Comparison of ENCODE assay signal across 8 mouse cellular contexts in genomic region chr7:126884286-126885164, GRCm38 (mm10). TPM values are rescaled to one million over a fixed set of nuclear protein-coding genes. Genes with fewer than 3 reads are reported as not detected.
DNase-seq lines count a peak whose midpoint lies in the region; ATAC-seq and TF ChIP-seq lines count a peak whose summit lies in the region.

Gene Taok2 (minus strand): TSS chr7:126884703.

- H3K79me2 ChIP-seq in CH12.LX (replicated peaks; ENCODE audit: control insufficient read depth, extremely low read depth, insufficient read depth, poor library complexity, severe bottlenecking): peaks cover 32% of the 10 kb centered on the region

- H3K27ac ChIP-seq in CH12.LX (ENCODE audit: insufficient read depth, low read depth): peak within 1 kb of the TSS; percentile 81
- H3K27ac ChIP-seq in forebrain, embryonic 12.5 days: peak within 1 kb of the TSS; percentile 95
- H3K27ac ChIP-seq in heart, postnatal 0 days (ENCODE audit: low read depth): peak within 1 kb of the TSS; percentile 96
- peak within 1 kb of the TSS; percentile 83 for H3K27ac ChIP-seq in liver, embryonic 16.5 days (ENCODE audit: low read length)
- peak within 1 kb of the TSS; percentile 95 for H3K27ac ChIP-seq in neural tube, embryonic 13.5 days (replicated peaks)
- H3K27ac ChIP-seq in testis, adult 2 months (ENCODE audit: control insufficient read depth, insufficient read depth, low read depth, low read length): peak within 1 kb of the TSS; percentile 92

- peak within 1 kb of the TSS; percentile 99 for H3K9ac ChIP-seq in CH12.LX (ENCODE audit: insufficient read depth, low read depth)
- H3K9ac ChIP-seq in forebrain, embryonic 12.5 days: peak within 1 kb of the TSS; percentile 94
- H3K9ac ChIP-seq in heart, postnatal 0 days (replicated peaks; ENCODE audit: low read depth, low read length): peak within 1 kb of the TSS; percentile 90
- peak within 1 kb of the TSS; percentile 85 for H3K9ac ChIP-seq in liver, embryonic 16.5 days (ENCODE audit: low read depth, low read length)
- H3K9ac ChIP-seq in neural tube, embryonic 13.5 days: peak within 1 kb of the TSS; percentile 94

- peaks cover 8 to 58% of the 10 kb centered on the region in 2 experiments; a peak in 3 of 4 replicates for H3K4me1 ChIP-seq in CH12.LX (ENCODE audit: control insufficient read depth in 1 of 2, insufficient read depth in 2 of 2)
- H3K4me1 ChIP-seq in forebrain, embryonic 12.5 days: peaks cover 37% of the 10 kb centered on the region
- H3K4me1 ChIP-seq in heart, postnatal 0 days (ENCODE audit: control insufficient read depth, insufficient read depth): peaks cover 24% of the 10 kb centered on the region; the same call in 1 of the 2 replicates
- peaks cover 38% of the 10 kb centered on the region for H3K4me1 ChIP-seq in liver, embryonic 16.5 days (ENCODE audit: control insufficient read depth, low read depth, low read length)
- peaks cover 40% of the 10 kb centered on the region for H3K4me1 ChIP-seq in neural tube, embryonic 13.5 days (replicated peaks)
- peaks cover 5% of the 10 kb centered on the region; the same call in 1 of the 2 replicates for H3K4me1 ChIP-seq in testis, adult 2 months (ENCODE audit: control insufficient read depth, insufficient read depth, low read length)

- peak; percentile 99 for DNase-seq in CH12.LX (ENCODE audit: extremely low read depth)
- DNase-seq in c-Kit-positive CD71-positive TER-119-negative erythroid progenitor cells, embryonic 14.5 days (ENCODE audit: low read depth): peak; percentile 88
- DNase-seq in heart, postnatal 0 days (ENCODE audit: low spot score): peak; percentile 97
- peak; percentile 98 to 99 for DNase-seq in kidney, postnatal 4 days

- TF ChIP-seq EP300 in CH12.LX (IDR thresholded peaks at IDR 0.05; ENCODE audit: low read length): no peak
- no peak for TF ChIP-seq EP300 in heart, postnatal 0 days (IDR thresholded peaks at IDR 0.05; ENCODE audit: low read depth)

- WGBS in forebrain, embryonic 12.5 days: under 1% methylated on average over 56 of the region's 56 CpGs
- WGBS in heart, postnatal 0 days: under 1% methylated on average over 56 of the region's 56 CpGs
- under 1% methylated on average over 56 of the region's 56 CpGs for WGBS in liver, embryonic 16.5 days (ENCODE audit: insufficient replicate concordance)
- WGBS in neural tube, embryonic 13.5 days: under 1% methylated on average over 55 of the region's 56 CpGs

- TF ChIP-seq POLR2A in CH12.LX (IDR thresholded peaks at IDR 0.05; ENCODE audit: low read depth, low read length): peak; percentile 82
- peak; percentile 33 for TF ChIP-seq POLR2A in testis, adult 2 months (IDR thresholded peaks at IDR 0.05; ENCODE audit: control insufficient read depth, low read depth, low read length)

- dilution Hi-C loops in CH12.LX (cut with MboI; ENCODE audit: extremely low pct_ligation_motif_present, extremely low pct_unique_long_range_greater_than_20kb, low sequenced_read_pairs): no loop called here

- ATAC-seq in forebrain, embryonic 12.5 days (ENCODE audit: low FRiP score): peak; percentile 98
- ATAC-seq in heart, postnatal 0 days (ENCODE audit: insufficient read depth, low read depth): peak; percentile 95
- ATAC-seq in liver, embryonic 16.5 days (ENCODE audit: low read depth): peak; percentile 95
- peak; percentile 98 for ATAC-seq in neural tube, embryonic 13.5 days (ENCODE audit: low read depth)

- peak within 1 kb of the TSS; percentile 79 for H3K4me2 ChIP-seq in CH12.LX (ENCODE audit: insufficient read depth, low read depth, poor library complexity, severe bottlenecking)
- peak within 1 kb of the TSS; percentile 99 for H3K4me2 ChIP-seq in forebrain, embryonic 12.5 days
- peak within 1 kb of the TSS; percentile 97 for H3K4me2 ChIP-seq in heart, postnatal 0 days (ENCODE audit: low read depth, low read length)
- peak within 1 kb of the TSS; percentile 99 for H3K4me2 ChIP-seq in liver, embryonic 16.5 days (ENCODE audit: low read depth, low read length)
- peak within 1 kb of the TSS; percentile 99 for H3K4me2 ChIP-seq in neural tube, embryonic 13.5 days

- no peaks in the 10 kb centered on the region for H3K27me3 ChIP-seq in CH12.LX (replicated peaks)
- H3K27me3 ChIP-seq in forebrain, embryonic 12.5 days: no peaks in the 10 kb centered on the region
- no peaks in the 10 kb centered on the region for H3K27me3 ChIP-seq in heart, postnatal 0 days (ENCODE audit: control insufficient read depth, insufficient read depth, low read length)
- H3K27me3 ChIP-seq in liver, embryonic 16.5 days (ENCODE audit: control insufficient read depth, insufficient read depth, low read depth, low read length): no peaks in the 10 kb centered on the region
- no peaks in the 10 kb centered on the region for H3K27me3 ChIP-seq in neural tube, embryonic 13.5 days
- no peaks in the 10 kb centered on the region for H3K27me3 ChIP-seq in testis, adult 2 months (ENCODE audit: control insufficient read depth, insufficient read depth, low read length)

- peak within 1 kb of the TSS; percentile 75 to 97 (median 90) for H3K4me3 ChIP-seq in CH12.LX (replicated peaks in 1 of 3; ENCODE audit: low read depth in 2 of 3, low read length in 2 of 3, poor library complexity in 1 of 3)
- H3K4me3 ChIP-seq in forebrain, embryonic 12.5 days (replicated peaks): peak within 1 kb of the TSS; percentile 78
- peak within 1 kb of the TSS; percentile 93 for H3K4me3 ChIP-seq in heart, postnatal 0 days (ENCODE audit: low read depth, low read length)
- H3K4me3 ChIP-seq in liver, embryonic 16.5 days (ENCODE audit: low read depth, low read length): peak within 1 kb of the TSS; percentile 77
- H3K4me3 ChIP-seq in neural tube, embryonic 13.5 days: peak within 1 kb of the TSS; percentile 91
- peak within 1 kb of the TSS; percentile 91 for H3K4me3 ChIP-seq in testis, adult 2 months (ENCODE audit: control insufficient read depth, low read depth, low read length)

- peaks cover 16 to 51% of the 10 kb centered on the region in 2 experiments for H3K36me3 ChIP-seq in CH12.LX (replicated peaks in 1 of 2; ENCODE audit: control insufficient read depth in 1 of 2, insufficient read depth in 1 of 2, low read length in 1 of 2)
- H3K36me3 ChIP-seq in forebrain, embryonic 12.5 days (replicated peaks): peaks cover 11% of the 10 kb centered on the region
- peaks cover 10% of the 10 kb centered on the region for H3K36me3 ChIP-seq in heart, postnatal 0 days (replicated peaks; ENCODE audit: control insufficient read depth, insufficient read depth, low read length)
- H3K36me3 ChIP-seq in liver, embryonic 16.5 days (ENCODE audit: control insufficient read depth, insufficient read depth): peaks cover 10% of the 10 kb centered on the region
- H3K36me3 ChIP-seq in neural tube, embryonic 13.5 days: peaks cover 13% of the 10 kb centered on the region
- H3K36me3 ChIP-seq in testis, adult 2 months (ENCODE audit: control insufficient read depth, insufficient read depth, low read length): no peaks in the 10 kb centered on the region; the same call in 1 of the 2 replicates

- no peak for TF ChIP-seq RAD21 in CH12.LX (IDR thresholded peaks at IDR 0.05; ENCODE audit: low read depth, low read length)

- H3K9me3 ChIP-seq in CH12.LX (replicated peaks; ENCODE audit: low read length): no peaks in the 10 kb centered on the region
- no peaks in the 10 kb centered on the region for H3K9me3 ChIP-seq in forebrain, embryonic 12.5 days
- no peaks in the 10 kb centered on the region for H3K9me3 ChIP-seq in heart, postnatal 0 days (replicated peaks; ENCODE audit: control insufficient read depth, low read length)
- no peaks in the 10 kb centered on the region for H3K9me3 ChIP-seq in liver, embryonic 16.5 days (replicated peaks; ENCODE audit: control insufficient read depth, low read length)
- H3K9me3 ChIP-seq in neural tube, embryonic 13.5 days: no peaks in the 10 kb centered on the region

- in situ Hi-C loops in CH12.LX (cut with MboI; ENCODE audit: low pct_ligation_motif_present, low pct_unique_long_range_greater_than_20kb, low sequenced_read_pairs): loop anchor here (5.0 kb wide), 1 partner anchor 138 kb away; the partner anchor contains the start of genes Gm42742 and Prrt2

- no peak for TF ChIP-seq CTCF in CH12.LX (conservative IDR thresholded peaks at IDR 0.05 in 1 of 2, IDR thresholded peaks at IDR 0.05 in 1 of 2; ENCODE audit: low read depth in 2 of 2, low read length in 2 of 2)
- peak; percentile 20; the same call in 1 of the 2 replicates for TF ChIP-seq CTCF in heart, postnatal 0 days (IDR thresholded peaks at IDR 0.05; ENCODE audit: low read depth)
- no peak for TF ChIP-seq CTCF in testis, adult 2 months (IDR thresholded peaks at IDR 0.05; ENCODE audit: control insufficient read depth, insufficient read depth, insufficient replicate concordance, low read depth, low read length)

TF ChIP-seq in CH12.LX, 34 proteins besides CTCF, POLR2A, EP300 and RAD21 (continues in another document):
- peak; percentile 48 for TF ChIP-seq NELFE (IDR thresholded peaks at IDR 0.05; ENCODE audit: low read depth, low read length)
- TF ChIP-seq MXI1 (IDR thresholded peaks at IDR 0.05; ENCODE audit: low read depth, low read length): peak; percentile 72
- TF ChIP-seq ETS1 (conservative IDR thresholded peaks at IDR 0.05; ENCODE audit: low read depth, low read length): peak; percentile 12; the same call in 1 of the 2 replicates
- no peak for TF ChIP-seq USF1 (IDR thresholded peaks at IDR 0.05; ENCODE audit: low read depth, low read length)
- no peak for TF ChIP-seq BHLHE40 (IDR thresholded peaks at IDR 0.05; ENCODE audit: low read depth, low read length)
- peak; percentile 55; the same call in 1 of the 2 replicates for TF ChIP-seq TBP (conservative IDR thresholded peaks at IDR 0.05; ENCODE audit: low read depth, low read length)
- no peak for TF ChIP-seq SMC3 (IDR thresholded peaks at IDR 0.05; ENCODE audit: low read depth, low read length)
- no peak for TF ChIP-seq MYC (IDR thresholded peaks at IDR 0.05; ENCODE audit: low read depth, low read length)
- TF ChIP-seq IRF4 (IDR thresholded peaks at IDR 0.05; ENCODE audit: low read depth, low read length): no peak
- no peak for TF ChIP-seq JUN (IDR thresholded peaks at IDR 0.05; ENCODE audit: insufficient read depth, low read depth, low read length)
- no peak for TF ChIP-seq JUND (conservative IDR thresholded peaks at IDR 0.05; ENCODE audit: low read depth, low read length)
- TF ChIP-seq ZMIZ1 (IDR thresholded peaks at IDR 0.05; ENCODE audit: low read depth, low read length): peak; percentile 67

RNA-seq across cellular contexts. Expression of gene Taok2, which starts in this region (rescaled TPM):
- total RNA-seq in CH12.LX (2012; rRNA removed) (28.5 and 29.0 TPM in 2 replicates), CH12.LX (2014; rRNA removed) (13.6 and 15.3 TPM in 2 replicates)
- polyA plus RNA-seq in CH12.LX (2012; ENCODE audit: insufficient read length, low read depth): 32.2 and 33.0 TPM in 2 replicates
- polyA plus RNA-seq in forebrain, embryonic 12.5 days (2016; fragmentation: Nextera tagmentation; extraction: Ambion mirVana): 60.9 and 65.4 TPM in 2 replicates
- 47.4 and 47.9 TPM in 2 replicates for total RNA-seq in heart, postnatal 0 days (2014; rRNA removed; ENCODE audit: low replicate concordance)
- 17.9 and 20.9 TPM in 2 replicates for polyA plus RNA-seq in heart, postnatal 0 days (2015; fragmentation: Nextera tagmentation; extraction: Ambion mirVana)
- polyA plus RNA-seq in liver, embryonic 16.5 days (2015; fragmentation: Nextera tagmentation; extraction: Ambion mirVana): 11.7 and 13.2 TPM in 2 replicates
- 48.7 and 50.5 TPM in 2 replicates for polyA plus RNA-seq in neural tube, embryonic 13.5 days (2015; fragmentation: Nextera tagmentation; extraction: Ambion mirVana)
- polyA plus RNA-seq in testis, adult 2 months (2012; rRNA removed): 43.5 and 49.4 TPM in 2 replicates

Comparison
In these comparisons a context has a peak if more than half of its experiments do, and no peak if none do; other contexts are left out.
1. Peak in every context shown above with its lines: DNase-seq, ATAC-seq, H3K4me3 ChIP-seq and H3K27ac ChIP-seq.